Mouse (Mus musculus): ENCODE results near the gene Fads6.

Gene Fads6

DNA sequence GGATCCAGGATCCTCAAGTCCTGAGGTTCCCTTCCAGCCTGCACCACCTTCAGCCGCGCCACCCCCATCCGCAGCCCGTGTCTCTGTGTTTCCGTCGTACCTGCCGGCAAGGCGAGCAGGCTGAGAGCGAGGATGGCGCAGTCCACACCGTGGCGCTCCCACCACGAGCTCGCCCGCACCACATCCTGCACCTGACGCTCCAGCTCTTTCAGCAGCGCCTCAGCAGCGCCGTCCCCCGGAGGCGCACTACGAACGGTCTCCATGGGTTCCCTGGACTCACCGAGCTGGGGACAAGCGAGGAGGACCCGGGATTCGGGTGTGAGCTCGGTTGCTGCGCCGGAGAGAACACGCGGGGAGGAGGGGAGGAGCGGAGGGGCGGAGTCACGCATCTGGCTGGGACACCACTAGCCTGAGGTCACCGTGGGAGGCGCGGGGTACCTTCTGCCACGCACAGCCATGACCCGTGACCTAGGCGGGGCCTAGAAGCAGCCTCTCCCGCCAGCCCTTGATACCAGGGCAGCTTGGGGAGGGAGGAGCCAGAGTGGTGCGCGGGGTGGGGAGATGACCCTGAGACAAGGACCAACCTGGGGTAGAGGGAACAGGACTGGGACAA is at the start of gene Fads6:
Gene Fads6 (minus strand): TSS at position 450 of the 613 bp plus-strand sequence.
- DNase-seq (ENCODE audit: low spot score), result no peak

DNA sequence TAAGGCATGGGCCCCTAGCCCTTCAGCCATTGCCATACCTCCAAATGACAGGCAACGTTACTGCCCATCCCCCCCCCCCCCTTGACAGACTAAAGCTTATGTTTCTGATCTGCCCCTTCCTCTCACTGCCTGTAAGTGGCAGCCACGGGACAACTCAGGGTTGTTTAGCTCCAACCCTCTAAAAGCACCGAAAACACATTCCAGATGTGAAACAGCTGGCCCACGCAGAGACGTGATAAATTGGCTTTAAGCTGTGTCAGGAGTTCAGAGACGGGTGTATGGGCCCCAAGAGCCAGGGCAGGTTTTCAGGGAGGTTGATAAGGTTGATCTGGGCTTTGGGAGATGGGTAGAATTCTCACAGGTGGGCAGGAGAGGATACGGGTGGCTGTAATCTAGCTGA is 48.1 kb upstream of the Fads6 start:
- DNase-seq (ENCODE audit: low spot score), result no peak

DNA sequence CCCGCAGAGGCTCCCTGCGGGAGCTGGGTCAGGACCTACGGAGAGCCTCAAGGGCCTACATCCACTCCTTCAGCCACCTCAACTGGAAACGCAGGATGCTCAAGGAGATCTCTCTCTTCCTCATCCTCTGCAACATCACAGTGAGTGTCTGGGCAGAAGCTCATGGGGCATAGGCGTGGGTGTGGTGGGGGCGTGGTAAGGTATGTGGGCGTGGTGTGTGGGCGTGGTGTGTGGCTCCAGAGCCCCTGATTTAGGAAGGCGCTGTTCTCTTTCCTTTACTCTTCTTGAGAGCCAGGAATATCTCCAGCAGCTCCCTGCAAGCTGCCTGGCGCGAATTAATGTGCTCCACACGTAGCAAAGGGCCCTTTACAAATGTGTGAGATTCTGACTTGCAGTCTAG is 47.5 kb upstream of the Fads6 start:
- DNase-seq (ENCODE audit: low spot score), result no peak

DNA sequence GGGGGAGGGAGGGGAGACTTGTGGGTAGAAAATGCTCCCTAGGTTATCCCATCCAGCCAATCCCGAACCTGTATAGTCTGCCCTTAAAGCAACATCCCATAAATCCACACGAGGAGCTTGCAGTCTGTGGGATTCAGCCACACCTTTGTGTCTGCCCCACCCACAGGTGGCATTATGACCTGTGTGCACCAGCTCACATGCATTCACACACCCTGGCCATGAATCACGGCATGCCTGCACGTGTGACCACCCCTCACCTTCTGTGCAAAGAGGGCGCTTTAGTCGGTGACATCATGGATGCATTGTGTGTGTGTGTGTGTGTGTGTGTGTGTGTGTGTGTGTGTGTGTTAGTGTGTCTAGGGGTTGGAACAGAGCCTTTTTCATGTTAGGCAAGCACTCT is 44.4 kb upstream of the Fads6 start:
- no peak for DNase-seq (ENCODE audit: low spot score)

DNA sequence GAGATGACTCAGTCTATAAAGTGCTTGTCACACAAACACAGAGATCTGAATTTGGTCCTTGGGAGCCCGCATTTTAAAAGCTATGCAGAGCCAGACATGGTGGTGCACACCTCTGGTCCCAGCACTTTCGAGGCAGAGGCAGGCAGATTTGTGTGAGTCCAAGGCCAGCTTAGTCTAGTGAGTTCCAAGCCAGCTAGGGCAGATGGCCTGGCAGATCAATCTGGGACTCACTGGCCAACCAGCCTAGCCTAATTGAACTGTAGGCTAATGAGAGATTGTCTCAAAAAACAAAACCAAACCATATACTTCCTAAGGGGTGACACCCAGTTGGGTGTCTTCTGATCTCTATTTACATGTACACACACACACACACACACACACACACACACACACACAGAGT is 43.8 kb upstream of the Fads6 start:
- no peak for DNase-seq (ENCODE audit: low spot score)

DNA sequence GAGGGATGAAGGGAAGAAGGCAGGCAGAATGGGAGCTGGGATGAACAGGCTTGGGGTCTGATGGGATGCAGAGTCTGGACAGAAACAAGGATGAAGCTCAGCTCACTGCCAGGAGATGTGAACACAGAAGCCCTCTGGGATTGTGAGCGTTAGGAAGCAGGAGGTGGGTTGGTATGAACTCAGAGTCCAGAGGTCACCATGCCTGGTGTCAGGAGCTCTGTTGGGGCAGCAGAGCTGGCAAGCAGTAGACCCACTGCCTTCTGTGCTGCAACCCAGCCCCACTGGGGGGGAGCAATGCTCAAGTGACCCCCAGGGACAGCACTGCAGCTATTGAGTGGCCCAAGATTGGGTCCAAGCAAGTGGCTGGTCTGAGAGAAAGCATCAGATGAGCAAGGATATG is 40.4 kb upstream of the Fads6 start:
- DNase-seq (ENCODE audit: low spot score), result no peak

DNA sequence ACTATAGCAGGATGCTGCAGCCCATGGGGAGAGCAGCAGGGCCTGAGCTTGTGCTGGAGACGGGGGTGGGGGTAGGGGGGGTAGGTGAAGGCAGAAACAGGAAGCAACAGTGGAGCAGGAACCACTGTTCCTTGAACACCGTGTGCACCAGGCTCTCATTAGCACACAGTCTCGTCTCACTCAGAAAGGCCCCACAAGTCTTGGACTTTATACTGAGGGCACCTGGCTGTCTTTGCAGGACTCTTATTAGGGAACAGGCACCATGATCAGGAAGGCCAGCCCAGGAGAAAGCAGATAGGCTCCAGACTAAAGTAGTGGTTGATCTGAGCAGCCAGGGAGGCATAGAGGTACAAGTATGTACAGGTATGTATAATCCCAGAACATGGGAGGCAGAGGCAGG is 39.9 kb upstream of the Fads6 start:
- DNase-seq (ENCODE audit: low spot score), result no peak

DNA sequence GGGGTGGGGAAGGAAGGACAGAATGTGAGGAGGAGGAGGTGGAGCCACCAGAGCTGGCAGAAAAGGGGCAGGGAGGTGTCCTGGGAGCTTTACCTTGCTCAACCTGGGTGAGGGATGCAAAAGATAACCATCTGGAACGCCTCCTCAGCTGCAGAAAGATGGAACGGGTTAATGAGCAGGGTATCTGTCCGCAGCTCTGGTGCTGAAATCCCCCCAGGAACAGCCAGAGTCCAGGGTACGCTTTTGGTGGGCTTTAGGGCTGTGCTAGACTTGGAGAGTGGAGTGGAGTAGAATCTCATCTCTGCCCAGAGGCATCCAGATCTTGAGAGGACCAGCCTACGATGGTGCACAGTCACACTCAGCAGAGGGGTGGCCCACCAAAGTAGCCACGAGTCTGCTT is 38.7 kb upstream of the Fads6 start:
- no peak for DNase-seq (ENCODE audit: low spot score)

DNA sequence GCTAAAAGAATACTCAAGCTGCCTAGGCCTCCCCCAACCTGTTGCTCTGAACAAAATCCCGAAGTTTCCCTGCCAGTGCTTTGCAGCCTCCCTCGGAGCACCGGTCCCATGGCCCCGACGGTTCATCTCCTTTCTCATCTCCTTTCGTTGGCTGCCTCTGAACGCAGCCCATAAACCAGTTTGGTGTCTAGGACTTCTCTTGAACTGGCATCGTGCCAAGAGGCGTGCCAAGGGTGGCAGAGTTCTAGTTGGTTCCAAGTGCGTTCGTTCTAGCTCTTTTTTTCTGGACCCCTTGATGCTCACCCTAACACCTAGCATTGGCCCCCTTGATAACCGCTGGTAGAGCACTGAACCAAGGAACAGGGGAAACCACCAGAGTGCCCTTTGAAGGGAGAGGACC is 37.8 kb upstream of the Fads6 start:
- DNase-seq (ENCODE audit: low spot score), result no peak

DNA sequence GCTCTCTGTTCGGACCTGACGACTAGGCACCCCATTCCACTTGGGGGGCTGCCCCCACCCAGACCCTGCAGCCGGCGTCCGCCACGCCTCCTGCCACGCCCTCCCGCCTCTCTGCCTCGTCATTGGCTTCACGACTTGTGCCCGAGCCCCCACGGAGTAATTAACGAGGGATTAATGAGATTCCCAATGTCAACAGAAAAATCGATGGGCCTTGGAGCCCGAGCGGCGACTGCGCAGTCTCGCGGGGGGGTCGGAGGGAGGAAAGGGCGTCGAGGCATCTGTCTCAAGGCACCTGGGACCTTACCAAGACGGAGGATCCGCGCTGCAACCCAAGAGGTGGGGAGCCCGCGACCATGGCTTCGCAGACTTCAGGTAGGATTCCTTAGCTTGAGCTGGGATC is 37.1 kb upstream of the Fads6 start, which contains the start of gene Otop3:
Gene Otop3 (plus strand): TSS at position 201 of the 400 bp plus-strand sequence.
- no peak for DNase-seq (ENCODE audit: low spot score)

DNA sequence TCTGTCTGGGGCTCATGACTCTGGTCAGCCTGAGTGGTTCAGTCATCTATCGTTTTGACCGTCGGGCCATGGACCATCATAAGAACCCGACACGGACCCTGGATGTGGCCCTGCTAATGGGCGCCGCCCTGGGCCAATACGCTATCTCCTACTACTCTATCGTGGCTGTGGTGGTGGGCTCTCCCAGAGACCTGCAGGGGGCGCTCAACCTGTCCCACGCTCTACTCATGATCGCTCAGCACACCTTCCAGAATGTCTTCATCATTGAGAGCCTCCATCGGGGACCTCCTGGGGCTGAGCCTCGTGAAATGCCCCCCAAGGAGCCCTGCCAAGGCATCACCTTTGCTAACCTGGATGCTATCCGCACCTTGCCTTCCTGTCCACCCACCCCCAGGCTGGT is 31.9 kb upstream of the Fads6 start:
- DNase-seq (ENCODE audit: low spot score), result no peak

DNA sequence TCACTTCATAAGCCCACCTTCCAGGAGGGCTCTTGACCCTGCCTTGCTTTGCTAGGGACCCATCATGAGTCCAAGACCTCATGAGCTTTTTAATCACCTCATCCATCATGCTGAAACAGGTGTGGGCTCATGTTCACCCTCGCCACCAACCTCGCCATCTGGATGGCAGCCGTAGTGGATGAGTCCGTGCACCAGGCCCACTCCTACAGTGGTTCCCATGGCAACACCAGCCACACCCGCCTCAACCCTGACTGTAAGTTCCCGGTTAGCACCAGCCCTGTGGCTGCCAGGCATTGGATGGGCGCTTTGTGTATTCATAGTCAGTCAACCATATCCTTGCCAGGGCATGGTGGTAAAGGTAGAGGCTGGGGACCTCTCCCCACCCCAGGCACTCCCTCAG is 29.3 kb upstream of the Fads6 start:
- no peak for DNase-seq (ENCODE audit: low spot score)

DNA sequence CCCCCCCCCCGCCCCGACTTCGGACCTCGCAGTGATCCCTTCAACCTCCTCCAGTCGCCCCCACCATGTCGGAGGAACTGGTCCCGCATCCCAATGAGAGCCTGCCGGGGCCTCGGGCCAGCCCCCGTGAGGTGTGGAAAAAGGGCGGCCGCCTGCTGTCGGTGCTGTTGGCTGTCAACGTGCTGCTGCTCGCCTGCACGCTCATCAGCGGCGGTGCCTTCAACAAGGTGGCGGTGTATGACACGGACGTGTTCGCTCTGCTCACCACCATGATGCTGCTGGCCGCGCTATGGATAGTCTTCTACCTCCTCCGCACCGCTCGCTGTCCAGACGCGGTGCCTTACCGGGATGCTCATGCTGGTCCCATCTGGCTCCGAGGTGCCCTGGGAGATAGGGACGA is 25.9 kb upstream of the Fads6 start:
- DNase-seq (ENCODE audit: low spot score), result no peak

DNA sequence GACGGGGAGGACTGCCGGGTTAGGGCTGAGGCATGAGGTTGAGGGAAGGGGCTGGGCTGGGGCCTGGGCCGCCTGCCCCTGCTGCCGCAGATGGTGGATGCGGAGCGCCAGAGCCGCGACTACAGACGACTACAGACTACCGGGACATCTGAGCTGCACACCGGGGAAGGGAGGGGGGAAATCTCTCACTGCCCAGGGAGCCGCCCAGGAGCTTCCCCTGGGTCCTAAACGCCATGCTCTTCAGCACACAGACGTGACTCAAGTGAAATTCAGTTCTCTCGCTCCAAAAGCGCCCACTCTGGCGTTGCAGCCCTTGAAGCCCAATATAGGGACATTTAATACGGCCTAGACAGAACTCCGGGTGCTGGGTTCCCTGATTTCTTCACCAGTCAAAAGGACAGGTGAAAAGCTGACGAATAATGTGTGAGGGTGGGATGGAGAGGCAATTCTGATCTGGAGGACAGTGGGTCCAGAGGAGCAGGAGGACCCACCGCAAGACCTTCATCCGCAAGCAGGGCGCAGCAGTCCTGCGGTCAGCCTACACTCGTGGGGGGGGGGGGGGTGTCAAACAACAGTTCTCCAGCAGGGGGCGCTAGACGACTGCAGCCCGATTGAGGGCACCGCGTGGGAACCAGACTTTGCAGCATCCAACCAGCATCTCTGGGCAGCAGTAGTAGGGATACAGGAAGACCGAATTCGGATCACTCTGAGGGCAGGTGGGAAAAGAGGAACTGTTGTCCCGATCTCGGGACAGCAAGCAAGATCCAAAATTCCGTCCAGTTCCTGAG is 24.6 kb upstream of the Fads6 start, which contains the start of gene Ush1g:
Gene Ush1g (minus strand): TSS at position 136 of the 788 bp plus-strand sequence.
- DNase-seq (ENCODE audit: low spot score), result no peak

DNA sequence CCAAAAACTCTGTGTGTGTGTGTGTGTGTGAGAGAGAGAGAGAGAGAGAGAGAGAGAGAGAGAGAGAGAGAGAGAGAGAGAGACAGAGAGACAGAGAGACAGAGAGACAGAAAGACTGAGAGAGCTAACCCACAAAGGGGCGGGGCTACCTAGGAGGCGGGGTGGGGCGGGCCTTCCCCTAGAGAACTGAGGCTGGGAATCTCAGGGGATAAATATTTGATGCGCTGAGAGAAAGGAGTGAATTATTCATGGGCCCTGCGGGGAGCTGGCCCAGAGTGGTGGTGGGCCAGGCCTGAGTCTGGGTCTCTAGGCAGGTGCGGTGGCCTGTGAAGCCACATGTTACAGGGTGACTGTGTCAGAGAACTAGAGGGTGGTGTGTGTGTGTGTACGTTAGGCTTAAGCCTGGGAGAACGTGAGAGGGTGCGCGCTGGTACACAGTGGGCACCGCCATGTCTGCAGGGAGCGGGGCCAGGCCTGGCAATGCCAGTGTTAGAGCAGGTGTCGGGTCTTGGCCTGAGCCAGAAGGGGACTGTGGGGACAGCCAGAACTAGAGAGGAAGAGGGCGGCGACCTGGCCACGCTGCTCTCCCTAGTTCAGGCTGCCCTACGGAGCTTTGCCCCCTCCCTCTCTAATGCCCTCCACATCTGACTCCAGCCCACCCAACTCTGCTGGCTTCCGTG is 22.4 kb upstream of the Fads6 start:
- DNase-seq (ENCODE audit: low spot score), result no peak

DNA sequence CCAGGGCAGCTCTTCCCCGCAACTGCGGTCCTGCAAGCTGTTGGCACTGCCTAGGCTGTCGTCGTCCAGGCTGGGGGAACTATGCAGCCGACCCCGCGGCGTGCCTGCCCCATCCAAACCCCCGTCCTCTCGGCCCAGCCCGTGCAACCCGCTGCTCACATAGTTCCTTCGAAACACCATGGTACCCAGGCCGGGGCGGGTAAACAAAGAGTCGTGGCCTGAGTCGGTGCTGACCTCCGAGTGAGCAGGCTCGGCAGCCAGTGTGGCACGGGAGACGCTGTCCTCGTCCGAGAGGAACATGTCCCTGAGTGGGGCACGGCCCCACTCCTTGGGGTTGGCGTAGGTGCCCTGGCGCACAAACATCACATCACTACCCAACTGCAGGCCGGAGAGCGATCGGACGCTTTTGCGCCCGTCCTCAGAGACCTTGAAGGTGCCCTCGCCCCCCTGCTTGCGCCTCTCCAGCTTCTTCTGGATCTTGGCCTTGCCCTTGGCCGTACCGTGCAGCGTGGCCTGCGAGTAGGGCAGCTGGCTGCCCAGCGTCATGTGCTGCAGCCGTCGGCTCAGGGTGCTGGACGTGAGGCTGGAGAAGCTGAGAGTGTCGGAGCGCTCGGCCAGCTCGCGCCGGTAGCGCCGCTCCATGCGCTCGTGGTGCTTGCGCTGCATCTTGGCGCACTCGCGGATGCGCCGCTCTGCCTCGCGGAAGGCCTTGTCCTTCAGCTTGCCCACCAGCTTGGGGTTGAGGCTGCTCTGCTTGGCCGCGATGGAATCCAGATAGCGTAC is 21.0 kb upstream of the Fads6 start:
- DNase-seq (ENCODE audit: low spot score), result no peak

DNA sequence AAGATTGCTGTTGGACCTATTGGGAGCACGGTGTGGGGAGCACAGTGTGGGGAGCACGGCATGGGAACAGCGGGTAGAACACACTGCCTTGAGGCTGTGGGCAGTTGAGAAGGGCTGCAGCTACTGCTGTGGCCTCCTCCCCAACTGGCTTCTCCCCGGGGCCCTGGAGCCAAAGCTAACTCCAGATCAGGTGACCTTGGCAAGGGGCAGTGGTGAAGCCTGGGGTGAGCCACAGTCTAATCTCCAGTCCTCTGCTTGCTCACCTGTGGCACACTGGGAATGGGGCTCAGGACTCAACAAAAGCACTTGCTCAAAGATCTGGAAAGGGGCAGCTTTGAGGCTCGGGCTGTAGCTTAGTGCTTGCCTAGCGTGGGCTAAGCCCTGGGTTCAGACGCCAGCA is 19.7 kb upstream of the Fads6 start:
- DNase-seq (ENCODE audit: low spot score), result no peak

DNA sequence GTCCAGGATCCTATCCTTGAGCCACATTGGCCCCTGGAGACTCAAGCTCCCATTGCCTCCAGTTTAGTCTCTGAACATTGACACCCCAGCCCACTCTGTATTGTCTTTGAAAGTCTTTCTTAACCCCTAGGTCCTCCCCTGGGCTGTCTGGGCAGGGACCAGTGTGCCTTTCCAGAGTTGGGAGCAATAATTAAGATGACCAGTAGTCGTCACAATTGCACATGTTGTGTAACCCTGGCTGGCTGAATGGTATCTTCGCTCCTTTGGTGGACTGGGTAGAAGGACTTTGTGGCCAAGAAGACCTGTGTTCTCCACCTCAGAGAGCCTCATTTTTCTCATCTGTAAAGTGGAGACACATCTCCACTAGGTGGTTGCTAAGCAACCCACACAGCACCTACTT is 16.8 kb upstream of the Fads6 start:
- no peak for DNase-seq (ENCODE audit: low spot score)

DNA sequence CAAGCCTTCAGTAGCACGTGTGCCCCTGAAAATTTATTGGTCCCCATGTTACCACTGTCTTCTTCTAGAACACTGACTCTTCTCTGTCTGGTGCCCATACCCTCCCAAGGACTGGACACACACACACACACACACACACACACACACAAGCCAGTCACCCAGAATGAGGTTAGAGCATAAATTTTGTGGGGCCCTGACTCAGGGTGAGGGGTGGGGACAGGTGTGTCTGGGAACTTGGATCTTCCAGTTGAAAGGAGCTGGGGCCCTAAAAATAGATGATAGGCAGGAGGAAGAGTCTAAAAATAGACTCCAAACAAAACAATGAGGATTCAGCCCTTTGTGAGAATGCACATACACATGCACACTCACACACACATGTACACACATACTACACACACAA is 11.3 kb upstream of the Fads6 start:
- no peak for DNase-seq (ENCODE audit: low spot score)

DNA sequence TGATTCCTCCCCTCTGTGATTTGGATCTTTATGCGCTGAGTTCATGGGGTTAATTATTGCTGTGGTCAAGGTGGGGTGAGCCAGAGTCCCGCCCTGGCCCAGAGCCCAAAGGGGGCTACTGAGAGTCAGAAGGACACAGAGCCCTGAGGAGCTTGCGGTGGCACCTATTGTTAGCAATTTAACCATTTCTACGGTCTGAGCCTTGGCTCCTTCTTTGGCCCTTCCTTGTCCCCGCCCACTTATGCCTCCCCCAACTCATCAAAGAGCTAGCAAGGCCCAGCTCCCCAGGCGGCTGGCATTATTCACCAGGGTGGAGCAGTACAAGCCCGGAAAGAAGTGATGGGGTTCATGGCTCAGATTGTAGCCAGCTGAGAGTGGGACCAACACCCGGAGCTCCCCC is 9.4 kb upstream of the Fads6 start, which contains the start of gene Otop2:
Gene Otop2 (plus strand): TSS at position 301 of the 400 bp plus-strand sequence.
- DNase-seq (ENCODE audit: low spot score), result no peak

DNA sequence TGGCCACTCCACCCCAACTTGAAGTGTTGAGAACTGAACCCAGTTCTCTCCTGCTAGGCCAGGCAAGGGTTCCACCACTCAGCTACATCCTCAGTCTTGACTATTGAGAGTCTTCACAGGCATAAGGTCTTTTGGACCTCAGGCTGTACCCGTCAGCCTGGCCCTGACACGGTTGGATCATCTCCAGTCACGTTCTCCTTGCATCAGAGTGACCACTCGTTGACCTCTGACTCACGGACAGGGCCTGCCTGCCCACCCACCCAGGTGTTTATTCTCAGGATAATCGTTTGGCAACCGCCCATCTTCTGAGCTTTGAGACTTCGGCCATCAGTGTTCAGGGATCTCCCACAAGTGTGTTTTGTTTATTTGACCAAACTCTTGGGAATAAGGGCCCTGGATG is 5.7 kb upstream of the Fads6 start:
- no peak for DNase-seq (ENCODE audit: low spot score)

DNA sequence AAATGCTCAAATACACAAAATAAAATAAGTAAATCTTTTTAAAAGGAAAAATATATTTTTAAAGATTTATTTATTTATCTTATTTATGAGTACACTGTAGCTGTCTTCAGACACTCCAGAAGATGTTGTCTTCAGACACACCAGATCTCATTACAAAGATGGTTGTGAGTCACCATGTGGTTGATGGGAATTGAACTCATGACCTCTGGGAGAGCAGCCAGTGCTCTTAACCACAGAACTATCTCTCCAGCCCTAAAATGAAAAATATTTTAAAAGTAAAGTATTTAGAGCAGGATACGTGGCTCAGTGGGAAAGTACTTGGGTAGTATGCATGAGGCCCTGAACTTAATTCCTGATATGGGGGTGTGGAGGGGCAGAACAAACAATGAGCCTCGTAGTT is 3.9 kb upstream of the Fads6 start:
- DNase-seq (ENCODE audit: low spot score), result no peak

All from layer of hippocampus, adult 9-10 months (tissue).